Mouse (Mus musculus) thymus, postnatal 4 days (tissue): ENCODE data around the gene Alg1.

ENCODE experiments used
- DNase-seq: peaks from one replicate; pipeline ENCODE4 v3.0.0; 2021

Gene Alg1

GRCm38 (mm10) chr16:5242882-5243281 is 9.5 kb downstream of the Alg1 start:
- DNase-seq, result no peak

GRCm38 (mm10) chr16:5244411-5244810 is 11.0 kb downstream of the Alg1 start:
- peak; percentile 72 for DNase-seq

- DNase-seq, result no peak
These were observed 17.5 kb downstream of the Alg1 start for GRCm38 (mm10) chr16:5250891-5251290.

- DNase-seq, result no peak
These were observed 18.8 kb downstream of the Alg1 start for GRCm38 (mm10) chr16:5252260-5252659.

- peak; percentile 92 for DNase-seq
These were observed 21.1 kb downstream of the Alg1 start for GRCm38 (mm10) chr16:5254346-5255025.

GRCm38 (mm10) chr16:5255081-5255740 is 21.8 kb downstream of the Alg1 start:
- DNase-seq, result no peak

GRCm38 (mm10) chr16:5255779-5256496 is 22.5 kb downstream of the Alg1 start, which contains the start of gene Eef2kmt:
Gene Eef2kmt, minus strand, starts transcription at chr16:5255983.
- peak; percentile 99 for DNase-seq

GRCm38 (mm10) chr16:5263156-5263555 is 29.7 kb downstream of the Alg1 start:
- no peak for DNase-seq

GRCm38 (mm10) chr16:5263926-5264325 is 30.5 kb downstream of the Alg1 start:
- DNase-seq, result no peak

GRCm38 (mm10) chr16:5271411-5272035 is 38.1 kb downstream of the Alg1 start:
- no peak for DNase-seq

- DNase-seq, result no peak
These were observed 39.0 kb downstream of the Alg1 start for GRCm38 (mm10) chr16:5272371-5272770.

GRCm38 (mm10) chr16:5279571-5280222 is 46.3 kb downstream of the Alg1 start:
- no peak for DNase-seq

- DNase-seq, result no peak
These were observed 49.3 kb downstream of the Alg1 start for GRCm38 (mm10) chr16:5282686-5283085.

GRCm38 (mm10) chr16:5285376-5285775 is 52.0 kb downstream of the Alg1 start:
- DNase-seq, result no peak
